Mouse (Mus musculus): ENCODE data around the gene Spns3.

DNA sequence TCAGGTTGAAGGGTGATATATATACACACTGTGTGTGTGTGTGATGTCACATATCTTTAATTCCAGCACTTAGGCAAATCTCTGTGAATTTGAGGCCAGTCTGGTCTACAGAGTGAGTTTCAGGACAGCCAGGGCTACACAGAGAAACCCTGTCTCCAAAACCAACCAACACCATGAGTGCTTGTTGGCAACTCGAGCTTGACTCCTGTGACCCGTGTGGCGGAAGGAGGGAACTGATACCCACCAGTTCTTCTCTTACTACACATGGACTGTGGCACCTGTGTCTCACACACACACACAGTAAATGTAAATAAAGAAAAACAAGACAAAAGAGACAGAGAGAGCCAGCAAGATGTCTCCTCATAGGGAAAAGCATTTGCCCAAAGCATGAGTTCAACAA is 10.4 kb upstream of the Spns3 start:
- TF ChIP-seq POLR2A (IDR thresholded peaks at IDR 0.05; ENCODE audit: control insufficient read depth, extremely low read depth, insufficient read depth, low read length, poor library complexity) (no peak), CTCF (IDR thresholded peaks at IDR 0.05; ENCODE audit: borderline replicate concordance, control insufficient read depth, extremely low read depth, insufficient read depth, low read length, poor library complexity) (no peak)
